Mouse (Mus musculus): ENCODE data around the gene 5730455P16Rik.

DNA sequence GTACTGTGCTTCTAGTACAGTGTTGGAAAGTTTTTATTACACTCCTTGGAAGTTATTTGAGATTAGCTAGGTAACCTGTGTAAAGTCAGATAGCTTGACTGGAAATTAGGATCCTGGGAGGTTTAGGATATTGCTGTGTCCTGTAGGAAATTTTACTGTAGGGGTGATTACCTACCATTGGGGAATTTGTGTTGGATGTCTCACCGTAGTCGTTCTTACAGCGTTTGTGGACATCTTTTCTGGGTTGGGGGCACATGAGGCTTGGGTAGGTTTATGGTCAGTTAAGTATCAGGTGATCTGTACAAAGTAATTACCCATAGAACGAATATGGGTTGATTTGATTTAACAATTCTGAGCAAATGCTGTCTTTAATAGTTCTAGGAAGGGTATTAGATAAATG is 18.8 kb upstream of the 5730455P16Rik start:
- TF ChIP-seq POLR2A (IDR thresholded peaks at IDR 0.05; ENCODE audit: borderline replicate concordance, low read depth, low read length) (no peak), CTCF (IDR thresholded peaks at IDR 0.05; ENCODE audit: low read depth, low read length) (no peak)

Data from bone marrow macrophage, adult 2 months (primary cell).